Mouse (Mus musculus): ENCODE measurements at regions not wholly inside any gene's neighbourhood (a gene's known extent, or its start where the extent isn't known, plus 50 kb on each side); places are given as distances from the start of the nearest gene placed in this dataset.

- TF ChIP-seq CTCF (IDR thresholded peaks at IDR 0.05; ENCODE audit: low read depth) (no peak), EP300 (IDR thresholded peaks at IDR 0.05; ENCODE audit: low read depth) (no peak)
Measured at GRCm38 (mm10) chr16:86117959-86118358, 216.3 kb upstream of the Adamts5 start.

All from liver, embryonic 14.5 days (tissue).